Mouse (Mus musculus): ENCODE measurements around the gene Espnl.

Gene Espnl

DNA sequence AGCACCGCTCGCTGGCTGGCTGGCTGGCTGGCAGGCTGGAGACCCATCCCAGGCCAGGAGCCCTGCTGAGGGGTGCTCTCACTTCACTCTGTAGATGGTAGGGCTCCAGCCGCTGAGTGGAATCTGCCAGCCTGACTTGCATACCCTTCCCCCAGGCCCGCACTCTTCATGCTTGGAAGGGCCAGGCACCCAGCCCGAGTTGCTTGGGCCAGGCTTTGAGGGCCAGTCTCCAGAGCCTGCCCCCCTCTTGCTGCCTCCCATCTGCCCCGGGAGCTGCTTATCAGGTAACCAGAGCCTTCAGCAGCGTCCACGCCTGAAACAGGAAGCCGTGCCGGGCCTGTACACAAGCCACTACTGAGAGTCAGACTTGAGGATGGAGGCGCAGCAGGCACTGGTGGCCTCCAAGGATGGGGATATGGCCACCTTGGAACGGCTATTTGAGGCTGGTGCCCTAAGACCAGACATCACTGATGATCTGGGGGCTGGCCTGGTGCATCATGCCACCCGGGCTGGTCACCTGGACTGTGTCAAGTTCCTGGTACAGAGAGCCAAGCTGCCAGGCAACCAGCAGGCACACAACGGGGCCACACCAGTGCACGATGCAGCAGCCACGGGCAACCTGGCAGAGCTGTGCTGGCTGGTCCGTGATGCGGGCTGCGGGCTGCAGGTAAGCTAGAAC is at the start of gene Espnl:
TSS of gene Espnl (plus strand) at position 316 of the 679 bp plus-strand sequence.
- no peak for DNase-seq (ENCODE audit: low spot score)

DNA sequence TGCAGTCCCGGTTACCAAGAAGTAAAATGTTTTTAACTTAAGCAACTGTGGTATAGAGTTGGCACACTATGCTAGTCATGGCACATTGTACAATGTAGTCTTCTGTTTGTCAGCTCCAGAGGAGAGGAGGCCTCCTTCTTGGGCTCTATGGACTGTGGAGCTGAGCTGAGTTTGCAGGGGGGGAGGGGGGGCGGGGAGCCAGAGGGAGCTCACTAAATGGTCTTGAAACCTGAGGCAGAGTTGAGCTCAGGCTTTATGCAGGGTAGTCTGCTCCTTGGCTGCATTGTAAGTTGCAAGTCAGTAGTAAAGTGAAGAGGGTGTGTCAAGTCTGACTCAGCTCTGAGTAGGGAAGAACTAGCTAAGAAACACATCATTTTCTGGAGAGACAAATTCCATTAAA is 49.6 kb upstream of the Espnl start:
- no peak for DNase-seq (ENCODE audit: low spot score)

DNA sequence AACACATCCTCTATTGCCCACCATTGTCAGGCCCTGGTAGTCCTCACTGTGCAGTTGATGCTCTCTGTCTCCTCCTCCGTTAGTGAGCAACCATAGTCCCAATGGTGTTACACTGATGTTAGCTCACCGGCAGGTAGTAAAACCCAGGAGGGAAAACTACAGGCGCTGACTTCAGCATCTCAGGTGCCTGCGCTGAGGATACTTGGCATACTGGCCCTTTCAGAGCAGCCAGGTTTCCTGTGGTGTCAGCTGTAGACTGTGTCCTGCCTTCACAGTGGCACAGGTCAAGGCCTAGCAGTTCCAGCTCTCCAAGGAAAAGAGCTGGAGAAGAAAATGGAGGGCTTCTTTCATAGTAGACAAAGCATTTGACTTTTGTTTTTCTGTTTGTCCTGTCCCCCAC is 45.3 kb upstream of the Espnl start:
- DNase-seq (ENCODE audit: low spot score), result no peak

DNA sequence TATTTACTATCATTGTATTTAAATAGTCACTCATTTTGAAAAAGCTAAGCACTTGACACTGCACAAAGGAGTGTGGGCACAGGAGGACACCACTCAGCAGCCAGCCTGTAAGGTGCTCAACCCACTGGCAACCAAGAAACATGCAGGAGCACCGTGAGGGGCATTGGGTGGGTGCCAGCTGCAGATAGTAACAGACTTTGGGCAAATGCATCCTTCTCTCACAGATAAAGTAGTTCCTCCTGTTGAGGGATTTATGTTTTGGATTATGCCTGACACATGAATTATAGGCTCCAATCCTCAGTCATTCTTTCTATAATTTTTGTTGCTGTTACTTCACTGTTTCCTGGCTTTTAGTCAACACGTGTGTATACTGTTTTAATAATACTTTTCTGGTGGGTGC is 44.4 kb upstream of the Espnl start:
- DNase-seq (ENCODE audit: low spot score), result no peak

DNA sequence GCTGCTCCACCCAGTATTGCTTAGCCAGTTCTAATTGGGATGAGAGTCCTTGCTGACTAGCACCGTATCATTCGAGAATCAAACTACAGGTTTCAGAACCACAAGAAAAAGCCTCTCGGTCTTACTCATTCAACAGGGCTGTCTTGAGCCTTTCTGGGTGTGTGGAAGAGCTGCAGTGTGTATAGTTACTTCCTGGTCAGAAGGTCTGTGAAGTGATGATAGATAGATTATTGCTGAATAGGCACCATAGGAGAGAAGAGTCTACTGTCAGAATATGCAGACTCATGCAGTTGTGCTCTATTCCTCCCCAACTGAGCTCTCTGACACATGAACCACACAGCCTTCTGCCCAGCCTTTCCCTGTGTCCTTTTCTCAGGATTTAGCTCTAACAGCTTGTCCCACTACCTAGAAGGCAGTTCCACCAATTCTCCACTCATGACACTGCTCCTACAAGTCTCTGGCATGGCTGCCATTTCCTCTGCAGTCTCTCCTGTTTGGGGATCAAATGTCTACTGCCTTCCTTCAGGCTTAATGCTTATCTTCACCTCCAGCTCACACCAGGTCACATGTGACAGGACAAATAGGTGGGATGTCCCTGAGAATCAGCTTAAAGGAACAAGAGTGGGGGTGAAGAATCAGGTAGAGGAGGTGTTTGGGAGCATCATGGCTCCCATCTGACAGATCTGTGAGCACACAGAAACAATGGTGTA is 43.3 kb upstream of the Espnl start:
- no peak for DNase-seq (ENCODE audit: low spot score)

DNA sequence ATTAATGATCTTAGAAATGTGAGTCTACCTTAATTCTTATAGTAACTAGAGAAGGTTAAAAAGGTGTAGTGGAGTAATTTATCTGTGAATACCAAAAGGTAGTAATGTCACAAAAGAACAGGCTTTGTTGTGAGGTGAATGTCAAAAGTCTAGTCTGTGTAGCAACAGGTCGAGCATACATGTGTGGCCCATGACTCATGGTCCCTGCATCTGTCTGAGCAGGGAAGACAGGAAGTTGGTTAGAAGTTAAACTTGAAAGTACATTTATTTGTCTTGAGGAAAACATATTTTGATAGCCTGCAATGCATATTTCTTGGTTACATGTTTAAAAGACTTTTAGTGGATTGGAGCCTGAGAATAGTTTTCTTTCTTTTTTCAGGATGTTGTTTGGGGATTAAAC is 42.7 kb upstream of the Espnl start:
- no peak for DNase-seq (ENCODE audit: low spot score)

DNA sequence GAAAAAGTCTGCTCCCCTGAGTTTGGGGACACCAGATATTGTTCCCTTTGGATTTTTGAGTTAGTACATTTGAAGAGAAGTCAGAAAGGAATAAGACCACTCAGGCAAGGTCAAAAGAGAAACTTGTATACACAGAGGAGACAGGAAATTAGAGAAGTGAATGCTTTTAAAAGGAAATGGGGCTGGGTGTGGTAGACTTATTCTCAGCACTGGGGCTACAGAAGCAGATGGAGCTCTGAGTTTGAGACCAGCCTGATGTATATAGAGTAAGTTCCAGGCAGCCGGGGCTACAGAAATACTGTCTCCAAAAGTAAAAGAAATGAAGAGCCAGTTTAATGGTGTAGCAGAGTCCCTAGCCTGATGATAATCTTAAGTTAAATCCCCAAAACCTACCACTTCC is 39.3 kb upstream of the Espnl start:
- no peak for DNase-seq (ENCODE audit: low spot score)

DNA sequence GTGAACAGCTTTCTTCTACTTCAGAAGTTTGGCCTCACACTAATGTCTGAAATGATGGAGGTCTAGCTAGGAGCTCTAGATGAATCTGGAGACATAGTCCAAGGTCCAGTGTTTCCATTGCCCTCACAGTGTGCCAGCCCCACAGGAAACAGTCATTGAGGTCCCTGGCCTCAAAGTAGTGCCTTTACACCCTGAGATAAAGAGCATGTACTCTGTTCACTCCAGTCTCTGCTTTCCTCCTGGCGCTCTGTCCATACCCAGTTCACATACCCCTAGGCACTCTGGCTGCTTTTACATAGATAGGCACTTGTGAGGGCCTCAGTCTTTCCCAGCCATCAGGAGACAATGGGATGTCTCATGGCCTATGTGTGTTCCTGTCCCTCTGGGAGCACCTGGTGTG is 32.5 kb upstream of the Espnl start:
- DNase-seq (ENCODE audit: low spot score), result no peak

DNA sequence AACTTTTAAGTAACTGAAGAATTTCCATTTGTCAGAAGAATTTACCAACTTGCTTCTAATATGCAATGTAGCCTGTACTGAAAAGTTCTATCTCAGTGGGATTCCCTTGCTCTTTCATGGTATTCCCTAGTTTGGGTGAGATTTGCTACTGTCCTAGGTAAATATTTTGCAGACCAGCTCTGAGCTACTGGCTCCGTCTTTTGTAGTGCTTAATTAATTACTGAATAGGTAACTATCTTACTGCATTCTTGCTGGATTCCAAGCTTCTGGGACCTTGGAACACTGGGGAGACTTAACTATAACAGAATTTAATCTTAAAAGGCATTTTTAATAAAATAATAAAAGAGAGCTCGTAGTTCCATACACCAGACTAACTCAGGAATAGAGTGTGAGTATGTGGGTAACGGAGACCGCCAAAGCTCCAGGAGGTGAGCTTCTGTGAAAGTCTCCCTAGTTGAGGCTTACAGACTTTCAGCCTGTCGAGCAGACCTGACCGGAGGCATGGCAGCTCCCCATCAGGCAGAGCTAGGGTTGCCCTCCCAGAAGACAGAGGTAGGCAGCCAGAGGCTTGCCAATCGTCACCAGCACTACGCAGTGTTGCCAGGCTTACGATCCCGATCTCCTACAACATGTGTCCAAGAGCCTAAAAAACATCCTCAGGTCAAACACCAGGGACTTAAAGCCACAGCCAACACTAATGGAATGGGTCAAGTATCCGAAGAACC is 29.6 kb upstream of the Espnl start:
- DNase-seq (ENCODE audit: low spot score), result no peak

DNA sequence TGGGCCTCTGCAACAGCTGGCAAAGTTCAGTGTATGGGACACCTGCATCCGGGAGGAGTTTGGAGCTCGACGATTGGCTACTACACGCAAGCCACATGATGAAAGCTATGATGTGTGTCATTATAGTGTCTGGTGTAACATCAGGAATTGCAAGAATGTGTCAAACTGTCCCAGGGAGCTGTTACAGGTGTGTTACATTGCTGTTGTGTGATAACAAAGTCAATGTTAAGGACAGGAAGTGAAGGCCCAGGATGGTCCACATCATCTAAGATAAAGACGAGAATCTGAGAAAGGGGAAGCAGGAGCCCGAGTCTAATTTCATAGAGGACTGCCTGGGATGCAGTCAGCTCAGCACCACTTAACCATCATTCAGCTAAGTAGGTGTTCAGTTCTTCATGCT is 26.3 kb upstream of the Espnl start:
- no peak for DNase-seq (ENCODE audit: low spot score)

DNA sequence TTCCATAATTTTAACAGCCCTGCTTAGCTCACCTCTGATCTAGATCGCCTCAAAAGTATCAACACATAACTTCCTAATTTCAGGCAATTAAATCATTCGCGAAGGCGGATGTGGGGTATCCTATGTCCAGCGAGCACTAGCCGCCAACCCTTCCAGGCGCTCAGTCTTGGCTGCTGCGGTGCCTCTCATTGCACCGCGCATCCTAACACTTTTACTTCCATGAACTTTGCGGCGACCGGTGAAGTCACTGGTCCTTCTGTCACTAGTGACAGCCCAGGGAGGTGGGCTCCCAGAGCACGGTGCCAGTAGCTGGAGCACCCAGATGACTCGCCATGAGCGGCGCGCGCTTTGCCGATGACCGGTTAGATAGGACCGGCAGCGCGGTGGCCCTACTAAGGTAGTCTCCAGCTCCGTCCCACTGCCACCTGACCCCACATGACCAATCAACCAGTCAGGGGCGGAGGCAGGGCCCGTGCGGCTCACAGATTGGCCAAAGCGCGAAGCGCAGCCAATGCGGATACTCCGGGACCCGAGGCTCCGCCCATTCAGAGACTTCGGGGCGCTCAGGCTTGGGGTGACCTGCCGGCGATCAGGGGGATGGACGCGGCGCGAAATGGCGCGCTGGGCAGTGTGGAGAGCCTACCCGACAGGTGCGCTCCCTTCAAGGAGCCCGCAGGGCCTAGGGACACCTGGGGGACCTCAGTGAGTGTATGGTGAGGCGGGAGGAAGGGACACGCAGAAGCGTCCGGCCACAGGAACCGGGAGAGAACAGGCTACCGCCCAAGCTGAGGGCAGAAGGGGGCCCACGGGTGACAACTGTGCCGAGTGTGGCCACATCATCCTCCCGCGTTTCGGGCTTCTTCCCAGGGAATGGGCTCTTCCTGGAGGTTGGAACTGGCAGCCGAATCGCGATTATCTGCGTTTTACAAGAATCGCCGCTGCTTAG is 23.8 kb upstream of the Espnl start, which contains the start of gene Scly:
TSS of gene Scly (plus strand) at position 540 of the 946 bp plus-strand sequence.
- DNase-seq (ENCODE audit: low spot score), result peak; percentile 81

DNA sequence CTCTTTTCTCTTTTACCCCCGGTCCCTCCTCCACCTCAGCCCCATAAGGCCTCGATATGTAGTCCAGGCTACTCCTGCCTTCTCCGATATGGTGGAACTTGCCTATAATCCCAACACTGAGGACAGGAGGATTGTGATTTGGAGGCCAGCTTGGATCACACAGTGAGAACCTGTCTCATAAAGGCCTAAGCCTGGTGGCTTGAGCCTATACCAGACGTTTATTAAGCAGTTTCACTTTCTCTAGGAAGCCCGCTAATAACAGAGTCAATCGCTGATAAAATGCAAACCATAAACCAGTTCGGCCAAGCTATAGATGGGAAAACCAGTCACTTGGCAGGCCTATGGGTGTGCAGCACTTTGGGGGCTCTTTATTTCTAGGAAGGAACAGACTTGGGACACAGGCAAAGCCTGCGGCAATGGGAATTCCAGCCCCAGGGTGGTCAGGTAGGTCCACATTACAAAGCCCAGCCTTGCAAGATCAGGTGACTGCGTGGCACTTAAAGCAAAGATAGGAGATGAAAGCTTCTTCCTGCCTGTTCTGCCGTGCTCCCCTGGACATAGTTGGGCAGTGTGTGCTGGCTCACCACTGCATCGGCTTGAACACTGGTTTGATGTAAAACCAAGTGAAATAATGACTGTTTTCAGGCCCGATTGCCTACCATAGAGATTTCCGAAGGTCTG is 22.7 kb upstream of the Espnl start:
- no peak for DNase-seq (ENCODE audit: low spot score)

DNA sequence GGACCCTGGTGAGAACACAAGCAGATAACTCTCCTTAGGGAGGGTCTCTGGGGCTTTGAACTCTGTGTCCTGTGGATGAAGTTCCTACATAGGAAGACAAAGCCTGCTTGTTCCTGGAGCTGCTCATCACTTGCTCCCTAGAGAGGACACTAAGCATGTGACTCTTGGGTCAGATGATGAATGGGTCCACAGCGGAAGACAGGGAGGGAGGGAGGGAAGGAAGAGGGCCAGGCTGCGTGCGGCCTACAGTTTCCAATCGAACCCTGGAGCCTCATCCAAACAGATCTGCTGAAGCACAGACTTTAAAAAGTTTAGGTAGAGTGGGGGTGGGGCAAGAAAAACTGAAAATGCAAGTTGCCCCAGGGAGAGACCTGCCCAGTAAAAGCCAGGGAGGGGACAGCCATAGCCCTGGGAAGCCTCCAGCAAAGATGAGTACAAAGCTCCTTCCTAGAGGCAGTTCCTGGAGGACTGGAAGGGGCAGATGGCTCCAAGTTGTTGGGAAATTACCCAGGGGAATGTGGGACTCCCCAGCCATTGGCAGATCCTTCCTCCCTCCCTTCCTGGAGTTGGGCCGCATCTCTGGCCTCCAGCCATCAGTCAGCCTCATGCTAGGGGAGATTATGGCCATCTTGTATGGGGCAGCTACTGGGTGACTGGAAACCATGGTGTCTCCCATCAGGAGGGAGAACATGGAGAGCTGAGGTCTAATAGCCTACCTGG is 22.0 kb upstream of the Espnl start:
- DNase-seq (ENCODE audit: low spot score), result no peak

DNA sequence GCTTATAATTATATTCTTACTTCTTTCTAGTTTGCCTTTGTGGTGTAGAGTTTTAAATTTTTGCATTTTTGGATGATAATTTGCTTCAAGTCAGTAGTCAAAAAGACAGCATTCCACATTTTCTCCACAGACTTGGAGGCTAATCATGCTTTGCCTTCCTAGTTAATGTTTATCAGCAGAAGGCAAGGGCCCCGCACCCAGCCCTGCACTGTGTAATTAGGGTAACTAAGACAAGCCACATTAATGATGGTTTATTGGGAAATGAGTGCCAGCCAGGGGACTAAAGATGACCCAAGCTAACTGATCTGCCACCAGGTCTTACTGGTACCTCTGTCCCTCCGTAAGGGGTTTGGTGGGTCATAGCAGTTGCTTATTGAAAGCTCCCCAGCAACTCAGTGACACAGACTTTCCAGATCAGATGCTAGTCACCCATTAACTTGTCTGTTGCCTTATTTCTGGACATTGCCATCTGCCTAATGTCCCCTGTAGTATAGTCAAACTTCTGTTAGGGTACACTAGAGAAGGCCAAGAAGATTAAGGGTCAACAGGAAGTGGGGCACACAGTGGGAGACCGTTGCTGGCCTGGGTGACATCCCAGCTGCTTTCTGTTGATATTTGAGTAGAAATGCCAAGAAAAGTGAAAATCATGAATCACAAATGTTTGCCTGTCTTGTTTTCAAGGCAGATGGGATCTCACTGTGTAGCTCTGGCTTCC is 20.5 kb upstream of the Espnl start:
- no peak for DNase-seq (ENCODE audit: low spot score)

DNA sequence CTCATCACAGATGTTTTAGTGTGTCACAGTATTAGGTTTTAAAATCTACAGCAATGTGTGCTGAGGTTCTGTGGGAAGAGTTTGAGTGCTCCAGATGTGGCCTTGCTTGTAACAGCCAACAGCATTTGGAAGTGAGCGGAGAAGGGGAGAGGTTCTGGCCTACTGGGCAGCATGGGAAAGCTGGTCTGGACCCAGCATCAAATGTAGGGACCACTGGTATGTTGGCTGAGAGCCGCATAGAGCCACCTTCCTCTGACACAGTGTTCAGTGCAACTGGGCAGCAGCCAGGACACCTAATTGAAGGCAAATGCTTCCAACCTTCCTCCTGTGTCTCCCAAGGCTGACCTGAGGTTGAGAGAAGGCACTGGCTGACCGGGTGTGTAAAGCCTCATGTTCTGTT is 19.9 kb upstream of the Espnl start:
- DNase-seq (ENCODE audit: low spot score), result no peak

DNA sequence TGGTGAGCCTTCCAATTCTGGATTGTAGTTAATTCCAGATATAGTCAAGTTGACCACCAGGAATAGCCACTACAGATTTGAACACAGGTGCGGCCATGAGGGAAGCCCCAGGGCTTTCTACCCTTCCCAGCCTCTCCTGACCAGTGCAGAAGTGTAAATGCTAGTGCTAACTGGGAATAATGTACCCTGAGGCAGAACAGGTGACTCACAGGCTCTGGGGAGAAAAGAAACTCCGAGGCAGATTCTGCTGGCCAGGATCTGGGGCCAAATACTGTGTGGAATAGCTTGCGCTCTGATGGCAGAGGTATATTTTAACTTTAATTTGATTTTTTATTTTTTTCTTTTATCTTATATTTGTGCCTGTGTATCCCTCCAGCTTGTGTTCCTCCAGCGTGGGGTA is 17.3 kb upstream of the Espnl start:
- DNase-seq (ENCODE audit: low spot score), result no peak

DNA sequence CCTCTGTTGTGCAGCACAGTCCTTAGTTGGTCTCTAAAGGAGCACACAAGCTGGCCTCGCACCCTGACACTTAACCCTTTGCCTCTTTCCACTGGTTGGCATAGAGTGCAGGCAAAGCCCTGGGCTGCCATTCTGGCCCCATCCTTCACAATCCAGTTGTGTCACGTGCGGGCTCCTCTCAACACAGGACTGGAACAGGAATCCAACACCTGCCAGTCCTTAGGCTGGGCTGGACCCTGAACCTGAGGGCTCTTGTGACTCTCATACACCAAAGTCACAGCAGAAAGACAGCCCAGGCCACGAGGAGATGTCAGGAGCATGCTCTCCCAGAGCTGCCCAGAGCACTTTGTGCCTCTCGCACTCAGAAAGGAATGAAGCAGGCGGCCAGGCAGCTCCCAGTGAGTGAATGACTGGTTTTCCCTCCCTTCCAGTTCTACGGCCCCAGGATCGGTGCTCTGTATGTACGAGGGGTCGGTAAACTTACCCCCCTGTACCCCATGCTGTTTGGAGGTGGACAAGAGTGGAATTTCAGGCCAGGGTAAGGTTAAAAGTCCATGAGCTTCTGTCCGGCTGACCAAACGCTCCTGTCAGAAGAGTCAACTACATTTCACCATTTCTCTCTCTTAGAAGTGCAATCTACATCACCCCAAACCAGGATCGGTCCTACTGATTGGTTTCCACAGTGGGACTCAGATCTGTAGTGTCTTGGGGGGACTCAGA is 12.3 kb upstream of the Espnl start:
- DNase-seq (ENCODE audit: low spot score), result no peak

DNA sequence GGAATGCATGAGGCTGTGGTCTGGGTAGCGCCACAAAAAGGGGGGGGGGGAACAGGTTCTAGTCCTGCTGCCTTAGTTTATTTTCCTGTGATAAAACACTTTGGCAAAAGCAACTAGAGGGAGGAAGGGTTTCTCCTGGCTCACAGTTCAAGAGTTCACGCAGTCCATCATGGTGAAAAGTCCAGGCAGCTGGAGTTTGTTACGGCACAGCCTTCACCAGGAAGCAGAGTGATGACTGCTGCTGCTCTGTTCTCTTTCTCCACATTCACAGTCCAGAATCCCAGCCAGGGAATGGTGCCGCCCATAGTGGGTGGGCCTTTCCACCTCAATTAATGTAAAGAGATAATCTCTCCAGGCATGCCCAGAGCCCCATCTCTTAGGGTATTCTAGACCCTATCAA is 9.6 kb upstream of the Espnl start:
- DNase-seq (ENCODE audit: low spot score), result no peak

DNA sequence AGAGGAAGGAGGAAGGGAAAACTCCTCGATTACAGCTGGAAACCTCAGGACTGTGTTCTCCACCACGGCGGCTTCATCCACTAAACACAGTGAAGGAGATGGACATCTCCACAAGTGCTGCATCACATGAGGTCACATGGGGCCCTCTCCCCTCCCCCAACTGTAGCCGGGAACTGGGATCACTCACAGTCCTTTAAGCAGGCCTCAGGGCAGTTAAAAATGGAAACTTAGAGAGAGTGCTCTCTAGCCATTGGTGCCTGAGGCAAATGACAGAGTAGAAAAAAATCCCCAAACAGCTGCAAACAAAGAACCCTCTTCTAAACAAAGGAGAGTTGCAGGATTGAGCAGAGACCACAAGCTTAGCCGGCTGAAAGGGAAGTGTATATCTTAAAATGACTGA is 8.6 kb upstream of the Espnl start:
- DNase-seq (ENCODE audit: low spot score), result no peak

DNA sequence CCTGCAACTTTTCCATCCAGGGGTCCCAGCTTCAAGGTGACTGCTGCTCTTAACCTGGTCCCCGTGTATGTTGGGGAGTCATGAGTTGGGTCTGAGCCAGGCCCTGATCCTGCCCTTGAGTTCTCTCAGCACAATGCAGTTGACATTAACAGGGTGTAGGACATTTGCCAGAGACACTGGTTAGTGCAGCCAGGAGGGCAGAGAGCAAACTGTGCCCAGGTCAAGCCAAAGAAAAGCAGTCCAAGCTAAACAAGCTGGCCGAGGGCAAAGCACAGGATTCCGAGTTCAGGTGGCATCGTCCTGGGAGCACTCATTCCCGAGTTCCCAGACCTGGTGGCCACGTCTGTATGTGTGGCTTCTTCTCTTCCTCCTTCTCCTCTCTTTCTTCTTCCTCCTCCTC is 4.2 kb upstream of the Espnl start:
- DNase-seq (ENCODE audit: low spot score), result no peak
